Mouse (Mus musculus) urinary bladder, adult 18-20 months (tissue): ENCODE measurements around the gene Dnttip1.
A peak's percentile ranks its signal among the peaks of the same experiment; 100 is the strongest.
"Not testable (repeated sequence)": the region's sequence is repeated elsewhere in the genome, so short reads cannot be mapped to it uniquely, and the experiment has no call there.

Experiments
- DNase-seq, 2 experiments: peaks; one replicate each; pipeline ENCODE4 v3.0.0; 2022; ENCODE audit warnings: low spot score in 2 of 2, mixed read lengths in 2 of 2

The Dnttip1 gene

DNA sequence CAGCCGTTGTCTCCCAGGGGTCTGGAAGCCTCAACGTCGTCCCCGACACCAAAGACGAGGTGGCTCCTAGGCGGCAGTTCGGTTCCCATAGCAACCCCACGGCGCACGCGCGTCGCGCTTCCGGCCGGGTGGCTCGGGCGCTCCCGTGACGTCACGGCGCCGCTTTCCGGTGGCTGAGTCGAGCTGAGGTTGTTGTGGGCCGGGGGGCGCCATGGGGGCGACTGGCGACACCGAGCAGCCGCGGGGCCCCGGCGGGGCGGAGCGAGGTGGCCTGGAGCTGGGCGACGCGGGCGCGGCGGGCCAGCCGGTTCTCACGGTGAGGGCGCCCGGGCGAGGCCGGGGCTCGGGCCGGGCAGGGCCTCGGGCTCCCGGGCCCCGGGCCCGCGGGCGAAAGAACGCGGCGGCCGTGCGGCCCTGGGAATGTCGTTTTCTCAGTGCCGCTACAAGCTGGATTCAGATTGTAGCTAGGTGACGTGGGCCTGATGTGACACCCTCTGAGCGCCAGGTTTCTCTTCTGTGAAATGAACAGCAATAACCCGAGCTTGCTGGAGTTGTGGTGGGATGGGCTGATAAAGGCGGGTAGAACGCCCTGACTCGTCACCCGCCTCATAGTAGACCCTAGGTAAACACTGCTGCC, at the start of gene Dnttip1, which contains the start of gene Wfdc3:
Gene Dnttip1 (plus strand): TSS at position 141 of the 637 bp plus-strand sequence.
Gene Wfdc3 (minus strand): TSS at position 89 of the 637 bp plus-strand sequence.
- DNase-seq: peak; percentile 88 to 93

DNA sequence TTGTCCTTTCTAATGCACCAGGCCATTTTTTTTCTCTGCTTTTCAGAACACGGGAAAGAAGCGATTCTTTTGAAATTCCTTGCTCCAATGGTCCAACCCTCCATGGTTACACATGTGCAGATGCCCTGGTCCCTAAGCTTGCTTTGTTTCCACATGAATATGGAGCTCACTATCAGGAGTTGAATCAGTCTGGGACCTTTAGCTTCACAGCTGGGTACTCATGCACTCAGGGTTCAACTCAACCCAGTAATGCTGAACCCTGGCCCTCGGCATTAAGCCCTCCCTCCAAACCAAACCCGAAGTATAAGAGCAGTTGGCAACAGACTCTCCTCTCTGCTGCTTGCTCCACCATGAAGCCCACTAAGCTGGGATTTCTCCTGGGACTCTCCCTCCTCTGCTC, 47.6 kb upstream of the Dnttip1 start, which contains the start of gene Spint4:
Gene Spint4 (plus strand): TSS at position 301 of the 400 bp plus-strand sequence.
- no peak for DNase-seq

DNA sequence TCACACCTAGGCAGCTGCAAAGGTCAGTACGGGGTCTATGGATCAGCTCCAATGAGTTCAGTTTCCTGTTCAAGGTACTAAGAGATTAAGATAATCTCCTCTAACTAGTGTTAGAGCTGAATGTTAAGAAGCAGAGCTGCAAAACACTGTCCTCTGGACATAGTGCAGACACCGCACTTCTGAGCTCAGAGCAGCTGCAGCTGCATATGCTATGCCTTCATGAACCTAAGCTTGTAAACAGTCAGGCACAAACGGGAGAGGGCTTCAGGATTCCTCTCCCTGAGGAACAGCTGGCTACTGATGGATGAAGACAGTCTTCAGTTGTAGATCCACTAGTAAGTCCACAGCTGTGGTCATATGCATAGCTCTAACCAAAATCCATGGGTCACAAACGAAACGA, 44.8 kb upstream of the Dnttip1 start:
- no peak for DNase-seq

DNA sequence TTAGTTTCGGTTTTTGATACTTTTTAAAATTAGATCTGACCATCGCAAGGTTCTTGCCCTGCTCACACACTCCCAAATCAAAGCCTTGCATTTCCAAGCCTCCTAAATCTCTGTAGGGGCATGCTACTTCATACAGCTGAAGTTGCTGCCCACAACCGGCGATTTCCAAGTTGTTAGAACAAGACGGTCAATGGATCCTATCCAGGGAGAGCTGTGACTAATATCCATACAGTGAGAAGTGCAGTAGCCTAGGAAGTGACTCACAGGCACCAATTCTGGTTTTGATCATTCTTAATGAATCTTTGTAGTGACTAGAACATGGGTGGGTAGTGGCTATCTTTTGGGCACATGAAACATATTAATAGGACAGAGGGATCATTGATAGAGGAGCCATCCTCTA, 44.0 kb upstream of the Dnttip1 start:
- DNase-seq: no peak

DNA sequence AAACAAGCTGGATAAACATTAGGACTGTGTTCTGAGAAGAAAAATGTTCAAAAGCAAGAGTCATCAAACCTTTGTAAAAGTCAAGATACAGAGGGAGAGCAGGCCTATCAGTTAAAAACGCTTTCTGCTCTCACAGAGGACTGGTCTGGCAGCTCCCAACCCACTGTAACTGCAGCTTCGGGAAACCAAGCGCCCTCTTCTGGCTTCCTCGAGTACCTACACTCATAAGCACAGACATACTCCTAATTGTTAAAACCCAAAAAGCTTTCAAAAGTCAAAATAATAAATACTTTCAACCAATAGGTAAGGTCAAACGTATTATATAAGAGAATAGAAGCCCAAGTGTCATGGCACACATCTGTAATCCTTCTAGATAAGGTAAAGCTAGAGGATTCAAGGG, 41.5 kb upstream of the Dnttip1 start:
- DNase-seq: no peak

DNA sequence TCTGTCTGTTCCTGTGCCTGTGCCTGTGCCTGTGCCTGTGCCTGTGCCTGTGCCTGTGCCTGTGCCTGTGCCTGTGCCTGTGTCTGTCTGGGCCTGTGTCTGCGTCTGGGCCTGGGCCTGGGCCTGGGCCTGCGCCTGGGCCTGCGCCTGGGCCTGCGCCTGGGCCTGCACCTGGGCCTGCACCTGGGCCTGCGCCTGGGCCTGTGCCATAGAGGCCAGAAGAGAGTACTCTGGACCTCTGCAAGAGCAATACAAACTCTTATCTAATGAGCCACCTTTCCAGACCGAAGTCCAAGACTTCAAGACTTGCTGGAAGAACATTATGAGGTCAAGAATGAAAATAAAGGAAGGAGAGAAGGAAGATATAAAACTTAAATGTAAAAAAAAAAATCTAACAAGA, 40.5 kb upstream of the Dnttip1 start:
- DNase-seq: no peak

DNA sequence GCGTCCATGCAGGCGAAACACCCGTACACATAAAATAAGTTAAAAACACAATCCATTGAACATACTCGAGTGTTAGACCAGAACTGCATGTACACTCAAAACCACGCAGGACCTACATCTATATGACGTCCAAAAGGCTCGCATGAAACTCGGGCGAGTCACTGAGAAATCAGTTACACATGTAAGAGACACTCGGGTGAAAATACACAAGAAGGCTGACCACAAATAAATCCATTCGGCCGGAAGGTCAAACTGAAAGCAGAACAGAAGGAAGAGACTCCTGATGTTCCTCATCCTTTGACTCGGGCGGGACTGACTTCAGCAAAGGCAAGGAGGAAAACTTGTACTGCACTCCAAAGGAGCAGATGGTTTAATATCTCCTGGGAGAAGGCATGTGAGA, 39.8 kb upstream of the Dnttip1 start:
- no peak for DNase-seq

DNA sequence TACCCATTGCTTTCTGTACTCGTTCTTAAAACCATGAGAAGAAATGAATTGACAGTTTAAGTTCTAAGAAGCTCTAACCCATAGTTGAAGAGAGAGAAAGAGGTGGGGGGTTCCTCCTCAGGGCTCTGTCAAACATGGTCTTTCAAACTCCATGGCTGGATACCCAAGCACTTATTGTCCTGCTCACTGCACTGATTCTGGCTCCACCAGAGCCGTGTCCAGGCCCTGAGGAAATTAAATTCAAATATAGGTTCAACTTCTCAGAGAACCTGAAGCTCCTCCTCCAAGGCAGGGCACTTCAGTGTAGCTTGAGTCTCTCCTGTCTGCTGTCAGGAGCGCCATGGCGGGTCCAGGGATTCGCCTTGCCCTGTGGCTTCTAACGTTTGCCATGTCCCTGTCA, 30.8 kb upstream of the Dnttip1 start, which contains the start of gene Spint5:
Gene Spint5 (plus strand): TSS at position 301 of the 400 bp plus-strand sequence.
- no peak for DNase-seq

DNA sequence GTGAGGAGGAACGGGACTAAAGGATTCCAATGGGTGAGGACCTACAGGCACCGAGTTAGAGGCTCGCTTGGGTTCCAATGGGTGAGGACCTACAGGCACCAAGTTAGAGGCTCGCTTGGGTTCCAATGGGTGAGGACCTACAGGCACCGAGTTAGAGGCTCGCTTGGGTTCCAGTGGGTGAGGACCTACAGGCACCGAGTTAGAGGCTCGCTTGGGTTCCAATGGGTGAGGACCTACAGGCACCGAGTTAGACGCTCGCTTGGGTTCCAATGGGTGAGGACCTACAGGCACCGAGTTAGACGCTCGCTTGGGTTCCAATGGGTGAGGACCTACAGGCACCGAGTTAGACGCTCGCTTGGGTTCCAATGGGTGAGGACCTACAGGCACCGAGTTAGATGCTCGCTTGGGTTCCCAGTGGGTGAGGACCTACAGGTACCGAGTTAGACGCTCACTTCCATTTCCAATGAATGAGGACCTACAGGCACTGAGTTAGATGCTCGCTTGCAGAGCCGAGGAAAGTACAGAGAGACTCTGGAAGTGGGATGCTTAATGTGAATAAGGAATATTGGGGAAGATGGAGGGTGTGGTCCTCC, 29.5 kb upstream of the Dnttip1 start:
- DNase-seq: not testable (repeated sequence)

DNA sequence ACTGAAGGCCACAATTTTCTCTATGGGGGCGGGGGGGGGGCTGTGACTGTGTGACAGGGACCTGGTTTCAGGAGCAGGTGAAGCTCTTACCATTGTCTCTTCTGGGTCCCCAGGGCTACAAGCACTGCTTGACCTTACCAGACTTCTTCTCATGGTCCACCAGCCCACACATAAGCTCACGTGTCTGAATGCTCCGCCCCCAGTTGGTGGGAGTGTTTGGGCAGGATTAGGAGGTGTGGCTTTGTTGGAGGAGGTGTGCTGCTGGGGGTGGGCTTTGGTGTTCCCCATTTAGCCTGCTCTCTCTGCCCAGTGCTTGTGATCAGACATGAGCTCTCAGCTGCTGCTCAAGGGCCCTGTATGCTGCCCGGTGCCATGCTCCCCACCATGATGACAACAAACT, 22.5 kb upstream of the Dnttip1 start:
- DNase-seq: no peak

DNA sequence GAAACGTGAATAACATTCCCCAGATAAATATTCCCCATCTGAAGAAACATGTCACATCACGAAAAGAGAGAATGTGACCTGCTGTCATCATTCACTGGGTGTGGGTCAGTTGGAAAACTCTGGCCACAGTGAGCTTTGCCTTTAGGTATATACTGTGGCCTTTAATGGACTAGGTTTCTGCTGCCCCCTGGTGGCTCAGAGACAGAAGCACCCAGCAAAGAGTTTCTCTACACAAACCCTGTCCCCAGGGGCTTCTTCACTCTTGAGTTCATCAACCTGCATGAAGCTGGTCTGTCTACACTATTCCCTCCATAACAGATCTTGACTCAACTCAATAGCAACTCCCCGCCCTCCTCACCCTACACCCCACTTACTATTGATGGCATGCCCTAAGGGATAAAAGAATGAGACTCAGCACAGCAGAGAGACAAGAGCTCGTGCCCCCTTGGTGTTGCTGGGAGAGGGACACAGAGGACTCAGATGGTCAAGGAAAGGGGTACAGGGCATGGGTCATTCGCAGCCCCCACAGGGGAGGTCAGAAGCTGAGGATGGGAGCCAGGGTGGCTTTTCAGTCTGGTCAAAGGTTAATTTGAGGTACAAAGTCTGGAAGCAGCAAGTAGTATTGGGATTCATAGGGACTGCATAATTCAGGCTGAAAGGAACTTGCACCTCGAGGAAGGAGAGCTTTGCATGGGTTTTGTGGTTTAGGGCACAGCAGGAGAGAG, 19.7 kb upstream of the Dnttip1 start:
- peak; percentile 27 to 48 for DNase-seq

DNA sequence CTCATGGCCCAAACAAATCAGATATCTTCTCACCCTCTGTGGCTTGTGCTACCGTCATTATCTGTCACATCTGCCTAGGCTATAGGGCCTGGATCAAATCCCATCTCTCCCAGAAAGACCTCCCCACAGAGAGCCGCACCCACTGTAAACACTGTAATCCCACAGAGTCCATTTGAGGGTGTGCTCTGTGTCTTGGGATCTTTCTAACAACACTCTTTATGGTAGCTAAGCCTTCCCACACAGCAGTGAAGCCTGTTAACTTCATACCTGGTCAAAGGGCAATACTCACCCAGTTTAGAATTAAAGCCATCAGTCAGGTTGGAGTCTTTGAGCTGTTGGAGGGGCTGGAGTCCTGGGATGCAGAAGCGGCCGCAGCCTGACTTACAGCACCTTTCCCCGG, 14.1 kb upstream of the Dnttip1 start:
- DNase-seq: no peak

DNA sequence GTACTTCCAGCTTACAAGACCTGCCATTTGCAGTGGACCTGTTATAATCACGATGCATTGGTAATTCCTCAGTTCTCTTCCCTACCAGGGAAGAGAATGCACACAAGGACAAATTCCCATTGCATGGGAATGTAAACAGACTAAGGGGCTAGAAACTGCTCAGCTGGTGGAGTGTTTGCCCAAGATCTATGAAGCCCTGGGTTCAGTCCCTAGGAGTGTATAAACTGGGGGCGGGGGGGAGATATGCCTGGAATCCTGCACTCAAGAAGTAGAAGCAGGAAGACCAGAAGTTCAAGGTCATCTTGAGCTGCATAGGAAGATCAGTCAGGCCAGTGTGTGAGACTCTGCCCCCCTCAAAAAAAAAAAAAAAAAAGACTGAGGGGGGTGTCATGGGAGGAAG, 12.5 kb upstream of the Dnttip1 start:
- no peak for DNase-seq

DNA sequence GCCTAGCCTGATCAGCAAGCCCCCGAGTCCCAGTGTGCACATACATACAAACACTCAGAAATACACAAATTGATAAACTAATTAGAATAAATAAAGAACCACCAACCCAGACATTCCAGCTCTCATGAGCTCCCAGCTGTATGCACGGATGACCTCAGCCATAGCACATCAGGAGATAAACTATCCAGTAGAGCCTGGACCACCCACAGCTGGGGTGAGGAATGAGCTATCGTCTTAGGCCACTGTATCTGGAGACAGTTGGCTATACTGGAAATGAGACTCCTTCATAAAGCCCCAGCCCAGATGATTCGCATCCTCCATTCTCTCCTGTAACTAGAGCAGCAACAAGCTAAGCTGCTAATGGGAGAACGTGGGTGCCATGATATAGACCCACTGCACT, 10.9 kb upstream of the Dnttip1 start:
- no peak for DNase-seq

DNA sequence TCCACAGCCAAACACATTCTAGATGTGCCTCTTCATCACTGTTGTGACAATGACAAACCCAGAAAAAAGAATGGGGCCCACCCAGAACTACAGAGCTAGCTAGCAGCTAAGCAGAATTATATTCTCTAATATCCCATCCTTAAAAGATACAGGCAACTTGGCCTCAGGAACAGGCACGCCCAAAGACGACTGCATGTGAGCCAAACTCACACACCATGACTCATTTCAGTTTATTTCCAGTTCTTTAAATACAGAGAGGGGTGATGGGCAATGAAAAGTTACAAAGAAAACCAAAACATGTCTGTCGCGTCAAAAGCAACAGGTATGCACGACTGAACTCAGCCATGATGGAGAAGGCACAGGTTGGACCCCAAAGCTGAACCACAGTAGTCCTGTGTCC, 10.3 kb upstream of the Dnttip1 start:
- no peak for DNase-seq

DNA sequence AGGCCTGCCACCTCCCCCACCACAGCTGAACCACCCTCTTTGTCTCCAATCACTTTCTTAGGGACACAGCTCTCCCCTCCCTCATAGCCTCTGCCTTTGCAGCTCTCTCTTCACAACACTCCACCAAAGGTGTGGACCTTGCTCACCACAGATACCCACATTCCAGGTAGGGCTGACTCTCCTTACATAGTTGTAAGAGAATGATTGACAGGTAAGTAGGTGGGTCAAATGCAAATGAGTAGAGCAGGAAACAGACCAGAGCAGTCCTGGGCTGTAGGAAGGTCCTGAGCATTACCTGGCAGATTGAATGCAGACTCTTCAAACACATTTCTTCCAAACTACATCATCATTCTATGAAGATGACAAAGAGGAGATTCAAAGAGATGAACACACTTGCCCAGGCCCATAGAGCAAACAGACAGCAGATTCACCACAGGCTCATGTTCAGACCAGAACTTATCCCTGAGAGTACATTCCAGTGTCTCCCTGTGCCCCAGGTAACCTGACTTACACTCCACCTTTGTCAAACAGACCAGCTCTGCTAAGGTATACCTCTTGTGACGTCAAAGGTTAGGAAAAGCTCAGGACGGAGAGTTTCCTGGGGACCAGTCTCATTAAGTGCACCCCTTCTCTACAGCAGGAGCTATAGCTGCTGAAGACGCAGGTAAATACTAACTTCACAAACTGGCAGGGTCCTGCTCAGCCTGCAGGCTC, 8.2 kb upstream of the Dnttip1 start:
- DNase-seq: no peak

DNA sequence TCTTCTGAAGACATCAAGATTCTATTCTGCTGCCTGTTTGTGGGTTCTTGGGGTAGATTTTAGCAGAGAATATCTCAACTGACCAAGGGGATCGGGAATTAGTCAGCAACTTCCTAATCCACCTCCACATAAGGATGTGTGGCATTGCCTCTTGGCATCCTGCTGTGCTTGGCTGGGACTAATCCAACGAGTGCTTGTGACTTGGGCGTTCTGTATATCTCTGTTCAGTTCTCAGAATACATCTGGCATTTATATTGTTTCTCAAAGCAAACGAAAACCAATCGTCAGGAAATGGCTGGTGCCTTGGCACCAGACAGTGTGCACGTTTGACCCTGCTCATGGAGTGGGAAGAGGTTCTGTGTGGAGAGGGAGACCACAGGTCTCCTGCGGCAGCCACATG, 5.9 kb upstream of the Dnttip1 start:
- DNase-seq: no peak

DNA sequence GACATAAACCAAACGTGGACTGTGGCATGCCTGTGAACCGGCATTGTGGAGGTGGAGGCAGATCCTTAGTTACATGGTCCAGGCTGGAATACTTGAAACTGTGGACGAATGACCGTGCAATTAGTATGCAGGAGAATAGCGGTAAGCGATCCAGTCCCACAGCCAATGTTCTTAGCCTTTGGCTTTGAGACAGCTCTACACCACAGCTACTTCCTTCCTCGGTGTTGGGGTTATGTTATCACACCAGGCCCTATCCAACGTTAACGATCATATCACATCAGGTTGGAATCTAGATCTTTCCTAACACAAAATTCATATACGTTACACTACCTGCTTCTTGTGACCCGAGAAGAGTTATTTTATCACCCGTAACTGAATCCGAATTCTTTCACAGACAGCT, 796 bp upstream of the Dnttip1 start:
- DNase-seq: no peak

DNA sequence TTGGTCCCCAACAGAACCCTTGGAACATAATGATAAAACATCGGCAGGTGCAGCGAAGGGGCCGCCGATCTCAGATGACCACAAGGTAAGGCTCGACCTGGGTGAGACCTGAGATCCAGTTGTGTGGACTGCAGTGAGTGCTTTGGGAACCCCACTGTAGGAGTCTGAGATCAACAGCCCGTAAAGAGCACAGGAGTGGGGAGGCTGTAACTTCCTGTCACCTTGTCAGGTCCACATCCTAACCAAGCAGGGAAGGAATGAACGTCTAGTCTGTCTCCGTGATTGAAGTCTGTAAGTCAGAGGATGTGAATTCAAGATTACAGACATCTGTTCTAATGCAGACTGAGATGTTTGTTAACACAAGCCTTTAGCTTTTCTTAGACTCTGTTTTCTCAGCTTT, 910 bp downstream of the Dnttip1 start:
- no peak for DNase-seq

DNA sequence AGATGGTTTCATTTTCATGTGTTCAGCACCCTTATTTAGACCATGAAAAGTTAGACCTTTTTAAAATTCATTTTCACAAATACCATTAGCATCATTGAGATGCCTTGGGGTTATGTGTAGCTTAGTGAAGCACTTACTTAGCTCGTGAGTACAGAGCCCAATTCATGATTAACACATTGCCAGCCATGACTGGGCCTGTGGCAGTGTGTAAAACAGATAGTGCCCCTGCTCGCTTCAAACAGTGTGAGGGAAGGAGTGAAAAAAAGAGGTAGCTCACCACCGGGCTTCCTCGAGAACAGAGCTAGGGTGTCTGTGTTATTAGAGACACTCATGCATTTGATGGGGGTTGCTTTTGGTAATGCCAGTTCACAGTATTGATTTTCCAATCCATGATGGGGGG, 2.4 kb downstream of the Dnttip1 start:
- no peak for DNase-seq

DNA sequence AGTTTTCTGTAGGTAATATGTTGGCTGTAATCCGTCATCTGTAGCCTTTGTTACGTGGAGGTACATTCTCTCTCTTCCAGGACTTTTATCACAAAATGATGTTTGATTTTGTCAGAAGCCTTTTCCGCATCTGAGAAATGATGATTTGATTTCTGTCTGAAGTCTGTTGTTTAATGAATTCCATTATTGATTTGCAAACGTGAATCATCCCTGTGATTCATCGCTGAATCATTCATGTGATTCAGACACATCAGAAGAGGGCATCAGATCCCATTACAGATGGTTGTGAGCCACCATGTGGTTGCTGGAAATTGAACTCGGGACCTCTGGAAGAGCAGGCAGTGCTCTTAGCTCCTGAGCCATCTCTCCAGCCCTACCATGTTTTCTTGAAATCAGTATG, 3.2 kb downstream of the Dnttip1 start:
- DNase-seq: no peak

DNA sequence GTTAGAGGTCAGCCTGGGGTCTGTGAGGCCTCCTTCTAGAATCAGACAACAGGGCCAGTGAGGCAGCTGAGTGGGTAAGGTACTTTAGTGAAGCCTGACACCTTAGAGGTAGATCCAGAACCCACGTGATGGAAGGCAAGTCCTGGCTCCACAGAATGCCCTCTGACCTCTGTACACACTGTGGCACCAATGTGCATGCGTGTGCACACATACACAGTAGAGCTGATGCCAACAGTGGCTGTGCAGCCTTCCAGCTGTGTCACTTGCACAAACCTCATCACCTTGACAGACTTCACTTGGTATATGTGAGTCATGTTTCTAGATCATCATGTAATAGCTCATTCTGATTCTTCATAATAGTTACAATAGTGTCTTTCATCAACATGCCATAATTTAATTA, 6.7 kb downstream of the Dnttip1 start:
- DNase-seq: no peak
